Mouse (Mus musculus): ENCODE data around the gene Trmt2a.

The Trmt2a gene

DNA sequence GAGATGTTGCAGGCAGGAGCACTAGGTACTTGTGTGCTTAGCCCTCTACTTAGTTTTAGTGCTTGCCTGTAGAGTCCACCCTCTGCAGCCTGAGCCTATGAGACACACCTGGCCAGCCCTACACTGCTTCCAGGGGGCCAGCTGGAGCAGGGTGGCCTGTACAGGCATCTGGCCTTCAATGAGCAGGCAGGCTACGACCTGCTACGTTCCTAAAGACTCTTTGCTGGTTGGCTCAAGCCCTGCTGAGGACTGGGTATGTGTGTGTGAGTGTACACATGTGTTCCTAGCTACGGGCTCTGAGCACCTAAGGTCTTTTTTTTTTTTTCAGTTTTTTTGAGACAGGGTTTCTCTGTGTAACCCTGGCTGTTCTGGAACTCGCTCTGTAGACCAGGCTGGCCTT is 17.0 kb upstream of the Trmt2a start:
- DNase-seq (ENCODE audit: low spot score), result no peak

DNA sequence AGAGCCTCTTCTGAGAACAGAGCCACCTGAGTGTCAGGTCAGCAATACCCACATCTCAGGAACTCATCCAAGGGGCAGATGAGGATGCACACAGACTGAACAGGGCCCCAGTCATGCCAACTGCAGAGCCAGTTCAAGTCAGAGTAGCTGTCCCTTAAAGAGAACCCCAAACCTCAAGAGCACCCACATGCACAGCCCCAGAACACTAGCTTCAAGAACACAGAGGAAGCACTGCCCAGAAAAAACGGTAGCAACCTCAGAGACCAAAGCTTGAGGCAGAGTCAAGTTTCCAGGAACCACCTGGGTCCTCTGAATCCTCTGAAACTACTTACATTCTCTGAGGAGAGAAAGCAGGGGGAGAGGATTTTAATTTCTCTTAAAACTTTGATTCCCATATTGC is 15.0 kb upstream of the Trmt2a start:
- DNase-seq (ENCODE audit: low spot score), result no peak

DNA sequence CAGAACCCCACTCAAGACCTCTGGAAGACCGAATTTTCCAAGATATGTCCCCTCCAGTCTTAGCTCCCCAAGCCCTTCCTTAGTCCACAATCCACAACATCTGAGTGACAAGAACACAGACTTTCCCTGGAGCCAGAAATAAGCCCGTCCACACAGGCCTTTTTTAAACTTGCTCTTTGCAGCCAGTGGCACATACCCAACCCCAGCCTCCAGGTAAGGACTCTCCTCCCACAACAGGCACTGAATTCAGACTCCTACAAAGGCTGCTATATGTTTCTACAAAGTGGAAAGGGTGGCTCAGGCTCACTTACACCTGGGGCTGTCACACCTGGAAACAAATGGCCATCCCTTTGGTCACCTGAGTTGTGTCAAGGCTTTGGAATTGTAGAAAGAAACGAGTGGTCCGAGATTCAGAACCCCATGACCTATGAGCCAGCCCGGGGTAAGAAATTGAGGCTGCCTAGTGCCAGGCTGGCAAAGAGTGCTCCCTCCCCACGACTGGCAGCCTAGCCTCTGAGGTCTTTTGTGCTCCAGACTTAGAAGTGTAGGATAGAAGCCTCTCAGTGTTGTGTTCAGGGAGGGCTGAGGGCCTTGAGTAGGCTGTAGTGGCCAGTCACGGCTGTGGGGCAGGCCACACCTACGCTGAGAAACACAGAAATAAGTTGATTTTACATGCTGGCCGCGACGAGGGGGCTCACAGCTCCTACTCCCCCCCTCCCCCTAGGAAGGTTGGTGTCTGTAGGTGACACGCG is 14.4 kb upstream of the Trmt2a start:
- DNase-seq (ENCODE audit: low spot score), result no peak

DNA sequence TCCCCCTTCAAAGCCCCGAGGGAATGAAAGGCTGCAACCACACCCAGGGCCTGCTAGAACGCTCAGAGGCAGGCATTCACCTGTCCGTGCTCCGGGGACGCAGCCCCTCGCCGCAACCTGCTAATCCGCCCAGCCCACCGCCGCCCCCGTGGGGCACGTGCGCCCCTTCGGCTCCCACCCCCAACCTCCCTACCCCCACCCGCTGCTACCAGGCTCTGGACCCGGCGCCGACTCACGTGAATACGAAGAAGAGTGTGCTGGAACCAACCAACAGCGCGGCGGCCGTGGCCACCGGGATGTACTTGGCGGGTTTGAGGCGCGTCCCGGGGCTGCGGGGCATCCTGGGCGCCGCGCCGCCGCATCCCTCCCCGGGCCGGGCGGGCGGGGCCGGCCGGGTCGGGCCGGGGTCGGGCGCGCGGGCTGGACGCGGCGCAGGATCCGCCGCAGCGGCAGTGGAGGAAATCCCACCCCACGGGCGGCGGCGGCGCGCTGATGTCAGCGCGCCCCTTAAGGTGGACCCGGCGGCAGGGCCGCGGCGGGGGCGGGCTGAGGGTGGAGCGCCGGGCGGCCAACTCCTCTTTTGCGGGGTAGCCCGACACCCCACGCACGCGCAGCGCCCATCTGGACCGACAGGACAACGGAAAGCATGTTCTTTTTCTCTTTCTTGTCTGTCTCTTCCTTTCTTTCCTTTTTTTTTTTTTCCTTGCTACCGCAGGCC is 13.6 kb upstream of the Trmt2a start, which contains the start of gene Zdhhc8:
Zdhhc8 (minus strand) TSS at position 466 of the 718 bp plus-strand sequence.
- no peak for DNase-seq (ENCODE audit: low spot score)

DNA sequence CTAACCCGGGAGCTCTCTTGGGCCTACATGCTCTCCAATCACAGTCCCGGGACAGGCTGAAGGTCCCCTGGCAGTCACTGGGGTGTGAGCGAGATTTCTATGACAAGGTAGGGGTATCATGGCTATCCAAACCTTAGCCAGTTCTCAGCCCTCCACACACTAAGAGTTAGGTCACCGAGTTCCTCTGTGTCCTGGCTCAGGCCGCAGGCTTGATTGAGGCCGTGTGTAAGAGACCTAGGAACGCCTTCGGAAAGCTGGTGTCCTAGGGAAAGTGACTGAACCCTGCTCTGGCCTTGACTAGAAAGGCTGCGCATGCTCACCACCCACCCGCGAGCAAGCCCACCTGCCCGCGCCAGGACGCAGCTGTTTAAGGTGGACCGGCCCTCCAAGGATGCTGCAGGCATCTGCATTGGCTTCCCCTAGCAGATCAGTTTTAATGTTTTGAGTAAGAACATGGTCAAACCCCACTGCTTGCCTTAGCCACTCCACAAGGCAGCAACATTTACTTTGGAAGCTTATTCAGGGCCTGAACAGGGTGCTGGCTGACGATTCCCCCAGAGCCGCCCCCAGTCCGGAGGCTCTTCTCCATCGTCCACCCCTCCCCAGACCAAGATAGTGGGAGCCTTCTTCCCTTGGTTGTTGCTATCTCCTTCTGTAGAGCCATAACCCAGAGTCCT is 13.0 kb upstream of the Trmt2a start:
- peak; percentile 64 for DNase-seq (ENCODE audit: low spot score)

DNA sequence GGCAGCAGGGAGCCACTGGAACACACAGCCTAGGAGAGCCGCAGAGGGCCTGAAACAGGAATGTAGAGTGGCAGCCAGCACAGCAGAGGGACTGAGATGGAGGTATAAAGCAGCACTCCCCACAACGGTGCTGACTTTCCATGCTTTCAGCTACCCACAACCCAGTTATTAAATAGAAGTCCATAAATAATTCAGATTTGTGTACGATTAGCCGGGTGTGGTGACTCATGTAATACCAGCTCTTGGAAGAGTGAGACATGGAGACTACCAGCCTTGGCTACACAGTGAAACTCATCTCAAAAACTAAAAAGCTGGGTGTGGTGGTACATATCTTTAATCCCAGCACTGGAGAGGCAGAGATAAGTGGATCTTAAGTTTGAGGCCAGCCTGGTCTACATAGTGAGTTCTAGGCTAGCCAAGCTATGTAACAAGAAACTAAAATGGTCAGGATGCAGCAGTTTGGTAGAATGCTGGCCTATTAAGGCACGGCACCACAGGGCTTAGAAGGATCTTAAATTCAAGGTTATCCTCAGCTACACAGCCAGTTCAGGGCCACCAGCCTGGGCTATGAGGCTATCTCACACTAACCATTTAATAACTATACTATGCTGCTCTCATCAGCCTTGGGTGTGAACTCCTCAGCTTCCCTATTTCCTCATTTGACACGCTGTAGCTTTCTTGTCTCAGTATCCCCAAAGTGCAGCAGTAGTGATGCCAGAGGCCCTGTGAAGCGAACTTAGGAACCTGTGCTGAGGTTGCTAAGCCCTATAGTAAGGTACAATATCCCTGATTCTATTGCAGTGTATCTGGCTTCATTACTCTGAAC is 11.6 kb upstream of the Trmt2a start:
- DNase-seq (ENCODE audit: low spot score), result no peak

DNA sequence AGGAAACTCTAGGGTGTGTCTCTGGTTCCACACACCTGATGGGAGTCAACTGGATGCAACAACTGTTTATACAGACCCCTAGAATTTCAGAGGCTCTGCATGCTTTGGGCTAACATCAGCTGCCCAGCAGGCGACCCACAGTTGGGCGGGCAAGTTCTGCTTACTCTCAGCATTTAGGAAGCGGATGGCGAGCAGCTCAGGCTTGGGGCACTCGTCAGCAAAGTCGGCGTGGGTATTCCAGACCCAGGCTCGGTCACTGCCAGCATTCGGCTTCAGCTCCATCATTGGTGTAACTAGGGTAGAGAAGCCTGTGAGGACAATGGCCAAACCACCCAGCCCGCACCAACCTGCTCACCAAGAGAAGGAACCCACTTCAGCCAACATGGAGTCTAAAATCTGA is 6.9 kb upstream of the Trmt2a start:
- no peak for DNase-seq (ENCODE audit: low spot score)

DNA sequence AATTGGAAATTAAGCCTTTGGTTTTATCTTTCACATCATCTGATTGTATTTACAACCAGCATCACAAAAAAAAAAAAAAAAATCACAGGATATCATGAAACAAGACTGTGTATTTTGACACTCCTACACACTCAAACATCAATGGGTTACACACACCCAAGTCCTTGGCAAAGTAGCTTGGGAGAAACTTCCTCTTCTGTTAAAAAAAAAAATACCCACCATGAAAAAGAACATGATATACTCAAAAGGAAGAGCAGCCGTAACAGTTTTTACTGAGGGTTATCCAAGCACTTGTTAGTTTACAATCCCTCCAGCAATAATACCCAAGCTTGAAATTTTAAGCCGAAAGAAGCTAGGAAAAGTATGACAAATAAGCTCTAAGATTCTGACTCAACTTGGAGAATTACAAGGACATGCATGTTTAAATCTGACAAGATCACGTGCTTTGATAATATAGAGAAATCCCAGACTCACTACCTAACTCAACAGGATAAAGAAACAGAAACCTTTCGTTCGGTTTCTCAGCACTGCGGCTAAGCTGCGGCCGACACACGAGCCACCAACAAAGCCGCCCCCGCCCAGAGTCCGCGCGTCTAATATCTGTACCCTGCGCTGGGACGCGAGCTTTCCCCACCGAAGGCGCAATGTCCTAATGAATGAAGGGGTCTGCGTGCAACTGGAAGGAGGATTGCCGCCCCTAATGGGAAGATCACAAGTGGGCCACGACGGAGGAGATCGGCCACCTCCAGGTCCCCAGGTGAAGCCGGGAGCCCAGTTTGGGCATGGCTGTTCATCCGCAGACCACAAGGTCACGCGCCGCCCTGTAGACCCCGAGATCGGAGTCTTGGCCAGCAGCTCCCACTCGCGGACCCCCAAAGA is 719 bp upstream of the Trmt2a start:
- DNase-seq (ENCODE audit: low spot score), result peak; percentile 33

DNA sequence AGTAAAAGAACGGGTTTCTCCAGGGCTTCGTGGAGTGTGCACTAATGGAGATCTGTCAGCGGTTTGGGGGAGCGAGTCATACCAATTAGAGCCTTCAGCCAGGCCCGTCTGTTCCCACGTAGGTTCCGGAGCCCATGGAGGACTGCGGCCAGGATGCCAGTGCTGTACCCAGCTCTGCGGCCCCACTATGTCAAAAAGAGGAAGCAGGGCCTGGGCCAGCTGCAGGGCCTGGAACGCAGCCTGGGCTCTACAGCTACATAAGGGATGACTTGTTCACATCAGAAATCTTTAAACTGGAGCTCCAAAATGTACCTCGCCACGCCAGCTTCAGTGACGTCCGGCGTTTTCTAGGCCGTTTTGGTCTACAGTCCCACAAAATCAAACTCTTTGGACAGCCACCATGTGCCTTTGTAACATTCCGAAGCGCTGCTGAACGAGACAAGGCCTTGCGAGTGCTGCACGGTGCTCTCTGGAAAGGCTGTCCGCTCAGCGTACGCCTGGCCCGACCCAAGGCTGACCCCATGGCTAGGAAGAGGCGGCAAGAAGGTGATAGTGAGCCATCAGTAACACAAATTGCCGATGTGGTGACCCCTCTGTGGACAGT is 987 bp downstream of the Trmt2a start:
- peak; percentile 52 for DNase-seq (ENCODE audit: low spot score)

DNA sequence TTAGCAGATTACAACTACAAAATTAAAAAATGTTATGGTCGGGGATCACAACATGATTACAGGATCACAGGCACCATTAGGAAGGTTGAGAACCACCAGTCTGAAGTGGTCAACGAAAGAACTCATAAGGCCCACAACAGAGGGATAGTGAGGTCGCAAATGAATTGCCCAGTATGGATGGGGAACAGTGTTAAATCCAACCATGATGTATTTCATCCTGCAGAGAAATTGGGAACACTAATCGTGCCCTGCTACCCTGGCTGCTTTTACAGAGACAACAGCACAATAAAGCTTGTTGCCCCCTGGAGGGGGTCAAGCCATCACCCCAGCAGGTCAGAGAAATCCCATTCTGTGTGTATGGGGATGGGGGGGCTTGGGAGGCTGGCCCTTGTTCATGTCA is 1.8 kb downstream of the Trmt2a start:
- DNase-seq (ENCODE audit: low spot score), result no peak

DNA sequence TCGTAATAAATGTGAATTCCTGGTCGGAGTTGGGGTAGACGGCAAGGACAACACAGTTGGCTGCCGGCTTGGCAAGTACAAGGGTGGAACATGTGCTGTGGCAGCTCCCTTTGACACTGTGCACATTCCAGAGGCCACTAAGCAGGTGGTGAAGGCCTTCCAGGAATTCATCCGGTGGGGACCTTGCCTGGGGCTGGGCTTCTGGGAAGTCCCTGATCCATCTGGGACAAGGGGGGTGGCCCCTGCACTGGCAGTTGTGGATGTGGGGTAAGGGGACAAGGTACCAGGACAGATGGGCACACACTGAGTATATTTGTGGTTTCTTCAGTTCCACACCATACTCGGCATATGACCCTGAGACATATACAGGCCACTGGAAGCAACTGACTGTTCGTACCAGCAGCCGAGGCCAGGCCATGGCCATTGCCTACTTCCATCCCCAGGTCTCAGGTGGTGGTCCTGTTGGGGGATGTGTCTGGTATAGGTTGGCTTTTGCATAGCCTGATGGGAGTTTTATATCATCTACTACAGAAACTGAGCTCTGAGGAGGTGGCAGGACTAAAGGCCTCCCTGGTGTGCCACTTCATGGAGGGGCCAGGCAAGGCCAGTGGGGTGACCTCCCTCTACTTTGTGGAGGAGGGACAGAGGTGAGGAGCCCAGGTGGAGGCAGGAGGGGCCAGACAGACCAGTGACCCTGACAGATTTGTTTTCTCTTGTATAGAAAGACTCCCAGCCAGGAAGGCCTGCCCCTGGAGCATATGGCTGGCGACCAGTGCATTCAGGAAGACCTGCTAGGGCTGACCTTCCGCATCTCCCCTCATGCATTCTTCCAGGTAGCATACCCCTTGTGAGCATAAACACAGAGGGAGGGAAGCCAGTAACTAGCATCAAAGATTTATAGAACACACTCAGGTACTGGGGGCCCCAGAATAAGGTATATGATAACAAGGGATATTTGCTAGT is 2.6 kb downstream of the Trmt2a start:
- no peak for DNase-seq (ENCODE audit: low spot score)

DNA sequence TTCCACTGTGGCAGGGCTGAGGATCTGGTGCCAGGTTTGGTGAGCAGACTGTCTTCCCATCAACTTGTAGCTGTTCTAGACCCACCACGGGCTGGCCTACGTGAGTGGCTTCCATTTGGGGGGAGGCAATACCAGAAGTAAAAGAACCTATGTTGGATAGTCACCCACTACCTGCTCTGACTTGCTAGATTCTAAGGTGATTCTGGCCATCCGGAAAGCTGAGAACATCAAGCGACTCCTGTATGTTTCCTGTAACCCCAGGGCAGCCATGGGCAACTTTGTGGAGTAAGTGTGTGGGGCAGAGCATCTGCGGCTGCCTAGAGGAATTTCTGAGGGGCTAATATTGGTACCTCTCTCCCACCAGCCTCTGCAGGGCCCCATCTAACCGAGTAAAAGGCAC is 4.3 kb downstream of the Trmt2a start:
- no peak for DNase-seq (ENCODE audit: low spot score)

DNA sequence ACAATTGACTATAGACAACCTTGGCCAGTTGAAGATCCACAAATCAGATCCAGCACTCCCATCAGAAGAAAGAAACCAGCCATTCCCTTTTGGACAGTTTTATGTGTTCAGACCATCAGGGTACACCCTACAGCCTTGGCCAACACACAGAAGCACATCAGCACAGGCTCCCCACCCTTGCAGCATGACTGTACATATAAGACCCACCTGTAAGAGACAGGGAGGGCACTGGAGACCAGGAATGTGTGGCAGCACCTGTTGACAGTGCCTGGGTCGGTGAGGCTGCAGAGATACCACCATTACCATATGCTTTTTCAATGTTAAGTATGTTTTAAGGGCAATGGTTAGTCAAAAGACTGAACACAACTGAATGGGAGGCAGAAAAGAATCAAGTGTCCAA is 5.4 kb downstream of the Trmt2a start:
- no peak for DNase-seq (ENCODE audit: low spot score)

DNA sequence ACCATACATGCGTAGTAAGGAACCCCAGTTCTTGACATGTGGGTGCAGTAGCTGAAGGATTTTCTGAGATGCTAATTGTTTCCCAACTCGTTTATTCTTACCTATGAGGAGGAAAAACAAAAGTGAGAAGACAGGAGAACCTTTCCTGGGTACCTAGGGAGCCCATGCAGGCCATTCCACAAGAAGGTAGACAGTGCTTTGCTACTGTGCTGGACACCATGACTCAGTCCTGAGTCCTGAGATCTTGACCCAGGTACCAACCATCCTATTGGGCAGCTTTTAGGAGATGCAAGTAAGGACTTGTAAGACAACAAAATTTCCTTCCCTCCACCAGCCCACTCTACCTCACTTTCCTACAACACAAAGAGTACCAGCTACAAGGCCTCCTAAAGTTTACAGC is 9.7 kb downstream of the Trmt2a start, which contains the start of gene Gm49776:
Gm49776 (minus strand) TSS at position 101 of the 400 bp plus-strand sequence.
- DNase-seq (ENCODE audit: low spot score), result no peak

DNA sequence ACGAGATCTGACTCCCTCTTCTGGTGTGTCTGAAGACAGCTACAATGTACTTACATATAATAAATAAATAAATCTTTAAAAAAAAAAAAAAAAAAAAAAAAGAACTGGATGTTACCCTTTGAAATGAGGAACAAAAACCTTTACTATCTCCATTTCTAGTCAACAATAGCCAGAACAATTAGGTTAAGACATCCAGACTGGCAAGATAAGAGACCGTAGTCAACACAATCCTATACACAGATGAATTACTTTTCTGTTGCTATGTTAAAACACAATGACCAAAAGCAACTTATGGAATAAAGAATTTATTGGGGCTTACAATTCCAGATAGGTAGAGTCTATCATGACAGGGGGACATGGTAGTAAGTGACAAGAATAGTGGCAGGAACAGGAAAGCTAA is 16.5 kb downstream of the Trmt2a start:
- no peak for DNase-seq (ENCODE audit: low spot score)

DNA sequence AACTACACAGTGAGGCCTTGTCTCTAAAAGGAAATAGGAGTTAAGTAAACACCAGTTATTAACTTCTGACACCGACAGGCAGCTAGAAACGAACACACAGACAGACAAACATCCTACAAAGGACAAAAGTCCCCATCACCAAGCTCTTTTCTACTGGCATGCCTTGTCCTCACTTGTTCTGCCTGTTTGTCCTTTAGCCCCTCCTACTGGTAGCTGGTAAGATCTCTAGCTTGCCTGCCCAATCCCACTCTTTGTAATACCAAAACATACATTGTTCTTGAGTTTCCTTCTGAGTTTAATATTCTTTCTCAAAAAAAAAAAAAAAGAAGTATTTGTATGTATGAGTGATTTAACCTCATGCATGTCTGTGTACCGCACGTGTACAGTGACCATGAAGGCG is 19.7 kb downstream of the Trmt2a start:
- peak; percentile 39 for DNase-seq (ENCODE audit: low spot score)

DNA sequence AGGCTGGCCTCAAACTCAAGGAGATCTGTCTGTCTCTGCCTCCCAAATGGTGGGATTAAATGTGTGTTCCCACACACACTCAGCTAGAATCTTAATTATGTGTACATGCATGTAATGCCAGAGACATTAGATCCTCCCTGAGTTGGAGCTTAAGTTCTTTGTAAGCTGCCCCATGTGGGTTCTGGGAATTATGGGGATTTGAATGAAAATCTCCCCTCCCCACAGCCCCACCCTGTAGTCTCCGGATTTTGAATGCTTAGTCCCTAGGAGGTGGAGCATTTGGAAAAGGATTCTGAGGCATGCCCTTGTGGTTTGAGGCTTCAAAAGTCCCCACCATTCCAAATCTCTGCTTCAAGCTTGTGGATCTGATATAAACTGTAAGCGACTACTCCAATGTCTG is 26.7 kb downstream of the Trmt2a start:
- no peak for DNase-seq (ENCODE audit: low spot score)

DNA sequence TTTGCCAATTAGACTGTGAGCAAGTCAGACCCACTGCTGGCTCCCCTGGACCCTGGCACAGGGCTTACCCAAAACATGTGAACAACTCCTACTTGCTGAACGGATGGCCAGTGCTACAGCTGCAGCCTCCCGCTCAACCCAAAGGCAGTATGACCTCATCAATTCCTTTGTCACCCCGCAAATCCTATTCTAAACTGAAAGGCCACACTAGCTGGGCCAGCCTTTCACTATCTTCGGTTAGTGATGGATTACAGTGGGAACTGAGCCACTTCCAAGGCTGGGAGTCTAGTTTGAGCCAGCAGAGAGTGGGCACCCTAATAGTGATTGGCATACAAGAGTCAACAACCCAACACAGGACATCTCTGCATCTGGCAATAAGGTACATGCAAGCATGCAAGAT is 39.7 kb downstream of the Trmt2a start:
- peak; percentile 47 for DNase-seq (ENCODE audit: low spot score)

DNA sequence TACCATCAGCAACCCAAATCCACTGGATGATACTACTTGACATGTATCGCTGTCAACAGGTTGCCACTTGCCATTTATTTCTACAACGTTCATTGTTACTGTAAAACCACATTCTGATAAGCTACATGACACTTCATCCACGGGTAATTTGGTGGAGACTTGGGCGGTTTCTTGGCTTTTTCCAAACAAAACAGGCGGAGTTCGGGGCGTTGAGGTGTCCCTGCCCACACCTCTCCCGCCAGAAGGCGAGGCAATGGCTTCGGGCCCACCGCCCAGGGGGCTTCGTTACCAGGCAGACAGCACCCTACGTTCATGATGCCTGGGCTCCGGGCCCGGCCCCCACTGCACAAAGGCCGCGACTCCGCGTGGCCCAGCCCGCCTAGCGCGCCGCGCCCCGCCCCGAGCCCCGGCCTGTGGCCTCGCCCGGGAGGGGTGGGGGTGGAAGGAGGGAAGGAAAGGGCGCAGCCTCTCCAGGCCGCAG is 40.1 kb downstream of the Trmt2a start:
- no peak for DNase-seq (ENCODE audit: low spot score)
